Mouse (Mus musculus) intestine, embryonic 14.5 days (tissue): ENCODE data around the gene Gbx2. TPM values are rescaled to one million over a fixed set of nuclear protein-coding genes. Genes with fewer than 3 reads are reported as not detected.

Source experiments
- ATAC-seq: fragments of 200-750 bp; cut with Nextera tagmentation; replicated peaks from 2 replicates; pipeline ENCODE4 v1.8.0; 2017; ENCODE audit warnings: low read depth, moderate number of reproducible peaks, moderate TSS enrichment, moderate library complexity; ENCODE audit not compliant: low FRiP score, low TSS enrichment
- DNase-seq: peaks from one replicate; pipeline ENCODE4 v3.0.0-alpha.2; 2018; ENCODE audit warnings: low spot score
- H3K27ac ChIP-seq: fragments of 300-500 bp; sonication (generic); 2 replicates; pipeline ENCODE4 v1.5.1; 2014; ENCODE audit warnings: low read depth, mild to moderate bottlenecking, control low read depth
- H3K27me3 ChIP-seq: fragments of 300-500 bp; sonication (generic); replicated peaks from 2 replicates; pipeline ENCODE4 v1.6.1; 2014; ENCODE audit warnings: low read length, control low read depth; ENCODE audit not compliant: control insufficient read depth, insufficient read depth
- H3K36me3 ChIP-seq: fragments of 300-500 bp; sonication (generic); 2 replicates; pipeline ENCODE4 v1.6.1; 2014; ENCODE audit warnings: low read length, control low read depth; ENCODE audit not compliant: control insufficient read depth, insufficient read depth
- H3K4me1 ChIP-seq: fragments of 300-500 bp; sonication (generic); replicated peaks from 2 replicates; pipeline ENCODE4 v1.6.1; 2014; ENCODE audit warnings: low read length, control low read depth, mixed read lengths; ENCODE audit not compliant: control insufficient read depth, insufficient read depth
- H3K4me2 ChIP-seq: fragments of 300-500 bp; sonication (generic); 2 replicates; pipeline ENCODE4 v1.6.1; 2014; ENCODE audit warnings: low read length
- H3K4me3 ChIP-seq: fragments of 300-500 bp; sonication (generic); 2 replicates; pipeline ENCODE4 v1.5.1; 2014; ENCODE audit warnings: low read depth, low read length, control low read depth, mixed read lengths
- H3K9ac ChIP-seq: fragments of 300-500 bp; sonication (generic); 2 replicates; pipeline ENCODE4 v1.6.1; 2014; ENCODE audit warnings: mild to moderate bottlenecking, low read length
- H3K9me3 ChIP-seq: fragments of 300-500 bp; sonication (generic); 2 replicates; pipeline ENCODE4 v1.6.1; 2016; ENCODE audit warnings: low read length, control low read depth; ENCODE audit not compliant: control insufficient read depth
- WGBS: fragments of 180-500 bp; shearing (Covaris S2); extraction: QIAGEN DNeasy Blood & Tissue Kit; methylation state at CpG from one replicate; pipeline ENCODE4 v1.1.7; 2014; 5-methylcytosine and 5-hydroxymethylcytosine counted together
- polyA plus RNA-seq: library from polyadenylated mRNA; unstranded; fragments of >200 nt; fragmentation: Nextera tagmentation; extraction: Ambion mirVana; gene quantifications from 2 replicates; pipeline ENCODE4 v1.2.1, GENCODE M21; 2014

The Gbx2 gene
- 0.20 TPM in 1 of 2 replicates, not detected in the other for polyA plus RNA-seq

- peak within 1 kb of the TSS; percentile 64 for H3K4me2 ChIP-seq
- no peak within 1 kb of the TSS; the same call in 1 of the 2 replicates for H3K9ac ChIP-seq
- peak within 1 kb of the TSS; percentile 42 for H3K4me3 ChIP-seq
- DNase-seq (peak; percentile 85), ATAC-seq (peak; percentile 72)
- H3K9me3 ChIP-seq, result no peaks in the 10 kb centered on the region
- H3K36me3 ChIP-seq, result no peaks in the 10 kb centered on the region
- no peak within 1 kb of the TSS for H3K27ac ChIP-seq
- H3K27me3 ChIP-seq, result peaks cover 100% of the 10 kb centered on the region
- peaks cover 15% of the 10 kb centered on the region for H3K4me1 ChIP-seq
- under 1% methylated on average over 33 of the region's 33 CpGs for WGBS
Observed at GRCm38 (mm10) chr1:89931120-89931519, at the start of gene Gbx2. Gene Gbx2 (minus strand): TSS chr1:89931179.

- Histone ChIP-seq H3K9me3 (no peaks in the 10 kb centered on the region), H3K9ac (no peak overlapping the region), H3K4me3 (no peak overlapping the region), H3K27ac (no peak overlapping the region), H3K4me2 (no peak overlapping the region), H3K36me3 (no peaks in the 10 kb centered on the region), H3K4me1 (no peaks in the 10 kb centered on the region), H3K27me3 (peaks cover 6% of the 10 kb centered on the region; the same call in 1 of the 2 replicates)
- 94% methylated on average over 8 of the region's 8 CpGs for WGBS
- DNase-seq, result no peak
- no peak for ATAC-seq
Observed at GRCm38 (mm10) chr1:89977261-89977660, 46.3 kb upstream of the Gbx2 start.

- H3K27me3 ChIP-seq, result peaks cover 4% of the 10 kb centered on the region; the same call in 1 of the 2 replicates
- DNase-seq (no peak), ATAC-seq (no peak)
- no peak overlapping the region for H3K4me2 ChIP-seq
- H3K4me1 ChIP-seq, result no peaks in the 10 kb centered on the region
- 73% methylated on average over 8 of the region's 8 CpGs for WGBS
- no peaks in the 10 kb centered on the region for H3K36me3 ChIP-seq
- H3K27ac ChIP-seq, result no peak overlapping the region
- no peaks in the 10 kb centered on the region for H3K9me3 ChIP-seq
- no peak overlapping the region for H3K9ac ChIP-seq
- H3K4me3 ChIP-seq, result no peak overlapping the region
Observed at GRCm38 (mm10) chr1:89976411-89976810, 45.4 kb upstream of the Gbx2 start.

GRCm38 (mm10) chr1:89974541-89974940, 43.6 kb upstream of the Gbx2 start:
- WGBS, result 65% methylated on average over 8 of the region's 8 CpGs
- no peaks in the 10 kb centered on the region for H3K9me3 ChIP-seq
- DNase-seq (no peak), ATAC-seq (no peak)
- no peak overlapping the region for H3K9ac ChIP-seq
- no peak overlapping the region for H3K4me3 ChIP-seq
- H3K4me1 ChIP-seq, result no peaks in the 10 kb centered on the region
- no peak overlapping the region for H3K27ac ChIP-seq
- peaks cover 20% of the 10 kb centered on the region for H3K27me3 ChIP-seq
- no peaks in the 10 kb centered on the region for H3K36me3 ChIP-seq
- H3K4me2 ChIP-seq, result no peak overlapping the region

- ATAC-seq, result no peak
- Histone ChIP-seq H3K4me2 (no peak overlapping the region), H3K36me3 (no peaks in the 10 kb centered on the region), H3K4me1 (no peaks in the 10 kb centered on the region), H3K9ac (no peak overlapping the region), H3K27ac (no peak overlapping the region), H3K9me3 (no peaks in the 10 kb centered on the region), H3K27me3 (peaks cover 42% of the 10 kb centered on the region), H3K4me3 (no peak overlapping the region)
- no peak for DNase-seq
- WGBS, result 52% methylated on average over 8 of the region's 8 CpGs
Observed at GRCm38 (mm10) chr1:89971848-89972247, 40.9 kb upstream of the Gbx2 start.

- 79% methylated on average over 4 of the region's 4 CpGs for WGBS
- ATAC-seq, result no peak
- no peaks in the 10 kb centered on the region for H3K9me3 ChIP-seq
- no peak overlapping the region for H3K27ac ChIP-seq
- H3K27me3 ChIP-seq, result peaks cover 48% of the 10 kb centered on the region
- no peaks in the 10 kb centered on the region for H3K36me3 ChIP-seq
- DNase-seq, result no peak
- no peak overlapping the region for H3K9ac ChIP-seq
- no peak overlapping the region for H3K4me2 ChIP-seq
- H3K4me1 ChIP-seq, result no peaks in the 10 kb centered on the region
- H3K4me3 ChIP-seq, result no peak overlapping the region
Observed at GRCm38 (mm10) chr1:89969714-89970110, 38.7 kb upstream of the Gbx2 start.

GRCm38 (mm10) chr1:89969072-89969713, 38.2 kb upstream of the Gbx2 start:
- Histone ChIP-seq H3K36me3 (no peaks in the 10 kb centered on the region), H3K9me3 (no peaks in the 10 kb centered on the region), H3K27me3 (peaks cover 48% of the 10 kb centered on the region), H3K27ac (no peak overlapping the region), H3K4me3 (no peak overlapping the region), H3K4me2 (peak overlapping the region; percentile 97; the same call in 1 of the 2 replicates), H3K9ac (no peak overlapping the region), H3K4me1 (no peaks in the 10 kb centered on the region)
- WGBS, result 50% methylated on average over 10 of the region's 10 CpGs
- DNase-seq, result no peak
- no peak for ATAC-seq

- DNase-seq, result peak; percentile 68
- 1% methylated on average over 94 of the region's 95 CpGs for WGBS
- peak; percentile 64; the same call in 1 of the 2 replicates for ATAC-seq
- peaks cover 48% of the 10 kb centered on the region for H3K27me3 ChIP-seq
- H3K36me3 ChIP-seq, result no peaks in the 10 kb centered on the region
- peak overlapping the region; percentile 45 for H3K9ac ChIP-seq
- H3K9me3 ChIP-seq, result no peaks in the 10 kb centered on the region
- peak overlapping the region; percentile 97 for H3K4me2 ChIP-seq
- H3K4me1 ChIP-seq, result no peaks in the 10 kb centered on the region
- peak overlapping the region; percentile 56 for H3K4me3 ChIP-seq
- H3K27ac ChIP-seq, result no peak overlapping the region
Observed at GRCm38 (mm10) chr1:89968111-89968851, 37.3 kb upstream of the Gbx2 start.
